Mouse (Mus musculus): Measurements from ENCODE around the gene Glg1. TPM values are rescaled to one million over a fixed set of nuclear protein-coding genes. Genes with fewer than 3 reads are reported as not detected.
"Not testable (repeated sequence)": the region's sequence is repeated elsewhere in the genome, so short reads cannot be mapped to it uniquely, and the experiment has no call there.

The Glg1 gene
- polyA plus RNA-seq, 1 experiment, result 66.2 TPM

- Histone ChIP-seq H3K4me1 (ENCODE audit: control insufficient read depth, insufficient read depth, low read length) (no peaks in the 10 kb centered on the region), H3K27ac (ENCODE audit: insufficient read depth, low read length) (peak overlapping the region; percentile 90), H3K4me3 (ENCODE audit: insufficient read depth, low read length) (peak overlapping the region; percentile 76)
- no peak for TF ChIP-seq POLR2A (IDR thresholded peaks at IDR 0.05; ENCODE audit: extremely low read depth, insufficient read depth, low read length)
- no peak for TF ChIP-seq CTCF (IDR thresholded peaks at IDR 0.05; ENCODE audit: extremely low read depth, insufficient read depth, low read length)
Measured at GRCm38 (mm10) chr8:111258010-111258630, 896 bp downstream of the Glg1 start.

- no peak overlapping the region for H3K27ac ChIP-seq (ENCODE audit: insufficient read depth, low read length)
- TF ChIP-seq POLR2A (IDR thresholded peaks at IDR 0.05; ENCODE audit: extremely low read depth, insufficient read depth, low read length), result no peak
- TF ChIP-seq CTCF (IDR thresholded peaks at IDR 0.05; ENCODE audit: extremely low read depth, insufficient read depth, low read length), result no peak
- no peaks in the 10 kb centered on the region for H3K4me1 ChIP-seq (ENCODE audit: control insufficient read depth, insufficient read depth, low read length)
- H3K4me3 ChIP-seq (ENCODE audit: insufficient read depth, low read length), result no peak overlapping the region
Measured at GRCm38 (mm10) chr8:111252487-111253112, 6.4 kb downstream of the Glg1 start.

- TF ChIP-seq CTCF (IDR thresholded peaks at IDR 0.05; ENCODE audit: extremely low read depth, insufficient read depth, low read length), result no peak
- no peak for TF ChIP-seq POLR2A (IDR thresholded peaks at IDR 0.05; ENCODE audit: extremely low read depth, insufficient read depth, low read length)
- no peak overlapping the region for H3K27ac ChIP-seq (ENCODE audit: insufficient read depth, low read length)
- H3K4me3 ChIP-seq (ENCODE audit: insufficient read depth, low read length), result no peak overlapping the region
- H3K4me1 ChIP-seq (ENCODE audit: control insufficient read depth, insufficient read depth, low read length), result no peaks in the 10 kb centered on the region
Measured at GRCm38 (mm10) chr8:111250111-111250510, 8.9 kb downstream of the Glg1 start.

GRCm38 (mm10) chr8:111248136-111248535 lies 10.9 kb downstream of the Glg1 start:
- Histone ChIP-seq H3K27ac (ENCODE audit: insufficient read depth, low read length) (no peak overlapping the region), H3K4me1 (ENCODE audit: control insufficient read depth, insufficient read depth, low read length) (no peaks in the 10 kb centered on the region), H3K4me3 (ENCODE audit: insufficient read depth, low read length) (no peak overlapping the region)
- TF ChIP-seq POLR2A (IDR thresholded peaks at IDR 0.05; ENCODE audit: extremely low read depth, insufficient read depth, low read length) (no peak), CTCF (IDR thresholded peaks at IDR 0.05; ENCODE audit: extremely low read depth, insufficient read depth, low read length) (no peak)

GRCm38 (mm10) chr8:111246864-111247263 lies 12.2 kb downstream of the Glg1 start:
- H3K27ac ChIP-seq (ENCODE audit: insufficient read depth, low read length); H3K4me1 ChIP-seq (ENCODE audit: control insufficient read depth, insufficient read depth, low read length); H3K4me3 ChIP-seq (ENCODE audit: insufficient read depth, low read length): not testable (repeated sequence)

GRCm38 (mm10) chr8:111246287-111246830 lies 12.7 kb downstream of the Glg1 start:
- Histone ChIP-seq H3K27ac (ENCODE audit: insufficient read depth, low read length) (no peak overlapping the region), H3K4me3 (ENCODE audit: insufficient read depth, low read length) (no peak overlapping the region), H3K4me1 (ENCODE audit: control insufficient read depth, insufficient read depth, low read length) (no peaks in the 10 kb centered on the region)
- TF ChIP-seq POLR2A (IDR thresholded peaks at IDR 0.05; ENCODE audit: extremely low read depth, insufficient read depth, low read length) (no peak), CTCF (IDR thresholded peaks at IDR 0.05; ENCODE audit: extremely low read depth, insufficient read depth, low read length) (no peak)

GRCm38 (mm10) chr8:111237301-111237700 lies 21.7 kb downstream of the Glg1 start:
- Histone ChIP-seq H3K4me3 (ENCODE audit: insufficient read depth, low read length) (no peak overlapping the region), H3K4me1 (ENCODE audit: control insufficient read depth, insufficient read depth, low read length) (peaks cover 1% of the 10 kb centered on the region; the same call in 1 of the 2 replicates), H3K27ac (ENCODE audit: insufficient read depth, low read length) (no peak overlapping the region)
- TF ChIP-seq CTCF (IDR thresholded peaks at IDR 0.05; ENCODE audit: extremely low read depth, insufficient read depth, low read length), result no peak
- no peak for TF ChIP-seq POLR2A (IDR thresholded peaks at IDR 0.05; ENCODE audit: extremely low read depth, insufficient read depth, low read length)

- H3K27ac ChIP-seq (ENCODE audit: insufficient read depth, low read length), result no peak overlapping the region
- TF ChIP-seq POLR2A (IDR thresholded peaks at IDR 0.05; ENCODE audit: extremely low read depth, insufficient read depth, low read length) (no peak), CTCF (IDR thresholded peaks at IDR 0.05; ENCODE audit: extremely low read depth, insufficient read depth, low read length) (no peak)
- no peak overlapping the region for H3K4me3 ChIP-seq (ENCODE audit: insufficient read depth, low read length)
- peaks cover 1% of the 10 kb centered on the region; the same call in 1 of the 2 replicates for H3K4me1 ChIP-seq (ENCODE audit: control insufficient read depth, insufficient read depth, low read length)
Measured at GRCm38 (mm10) chr8:111233730-111234129, 25.3 kb downstream of the Glg1 start.

- H3K27ac ChIP-seq (ENCODE audit: insufficient read depth, low read length), result no peak overlapping the region
- no peak overlapping the region for H3K4me3 ChIP-seq (ENCODE audit: insufficient read depth, low read length)
- H3K4me1 ChIP-seq (ENCODE audit: control insufficient read depth, insufficient read depth, low read length), result peaks cover 1% of the 10 kb centered on the region; the same call in 1 of the 2 replicates
- TF ChIP-seq CTCF (IDR thresholded peaks at IDR 0.05; ENCODE audit: extremely low read depth, insufficient read depth, low read length), result no peak
- TF ChIP-seq POLR2A (IDR thresholded peaks at IDR 0.05; ENCODE audit: extremely low read depth, insufficient read depth, low read length), result no peak
Measured at GRCm38 (mm10) chr8:111224153-111224552, 34.9 kb downstream of the Glg1 start.

GRCm38 (mm10) chr8:111218107-111218506 lies 40.9 kb downstream of the Glg1 start:
- TF ChIP-seq POLR2A (IDR thresholded peaks at IDR 0.05; ENCODE audit: extremely low read depth, insufficient read depth, low read length), result no peak
- TF ChIP-seq CTCF (IDR thresholded peaks at IDR 0.05; ENCODE audit: extremely low read depth, insufficient read depth, low read length), result no peak
- peaks cover 2% of the 10 kb centered on the region for H3K4me1 ChIP-seq (ENCODE audit: control insufficient read depth, insufficient read depth, low read length)
- no peak overlapping the region for H3K27ac ChIP-seq (ENCODE audit: insufficient read depth, low read length)
- no peak overlapping the region for H3K4me3 ChIP-seq (ENCODE audit: insufficient read depth, low read length)
